Mouse (Mus musculus) heart, postnatal 0 days (tissue): ENCODE results near the gene Bcas3. TPM values are rescaled to one million over a fixed set of nuclear protein-coding genes. Genes with fewer than 3 reads are reported as not detected.
A peak's percentile ranks its signal among the peaks of the same experiment; 100 is the strongest.

Experiments used
- ATAC-seq: fragments of 200-750 bp; cut with Nextera tagmentation; 2 replicates; pipeline ENCODE4 v1.8.0; 2017; ENCODE audit warnings: low read depth, moderate number of reproducible peaks, moderate library complexity; ENCODE audit not compliant: insufficient read depth
- DNase-seq: peaks from one replicate; pipeline ENCODE4 v3.0.0-alpha.2; 2016; ENCODE audit warnings: low spot score
- H3K27ac ChIP-seq: fragments of 300-500 bp; sonication (generic); 2 replicates; pipeline ENCODE4 v1.5.1; 2014; ENCODE audit warnings: low read depth, mild to moderate bottlenecking
- H3K27me3 ChIP-seq: fragments of 300-500 bp; sonication (generic); 2 replicates; pipeline ENCODE4 v1.6.1; 2014; ENCODE audit warnings: low read length, mixed read lengths; ENCODE audit not compliant: control insufficient read depth, insufficient read depth
- H3K36me3 ChIP-seq: fragments of 300-500 bp; sonication (generic); replicated peaks from 2 replicates; pipeline ENCODE4 v1.6.1; 2014; ENCODE audit warnings: low read length, mixed read lengths; ENCODE audit not compliant: control insufficient read depth, insufficient read depth
- H3K4me1 ChIP-seq: fragments of 300-500 bp; sonication (generic); 2 replicates; pipeline ENCODE4 v1.6.1; 2014; ENCODE audit warnings: antibody characterized with exemption; ENCODE audit not compliant: control insufficient read depth, insufficient read depth
- H3K4me2 ChIP-seq: fragments of 300-500 bp; sonication (generic); 2 replicates; pipeline ENCODE4 v1.6.1; 2014; ENCODE audit warnings: low read depth, mild to moderate bottlenecking, low read length, moderate library complexity
- H3K4me3 ChIP-seq: fragments of 300-500 bp; sonication (generic); 2 replicates; pipeline ENCODE4 v1.5.1; 2014; ENCODE audit warnings: low read depth, low read length
- H3K9ac ChIP-seq: fragments of 300-500 bp; sonication (generic); replicated peaks from 2 replicates; pipeline ENCODE4 v1.6.1; 2014; ENCODE audit warnings: low read depth, low read length, mixed read lengths
- H3K9me3 ChIP-seq: fragments of 300-500 bp; sonication (generic); replicated peaks from 2 replicates; pipeline ENCODE4 v1.6.1; 2016; ENCODE audit warnings: low read length; ENCODE audit not compliant: control insufficient read depth
- CTCF ChIP-seq: IDR thresholded peaks from 2 replicates; pipeline ENCODE4 v1.5.1; 2016; ENCODE audit warnings: antibody characterized with exemption, control low read depth, low read depth
- EP300 ChIP-seq: IDR thresholded peaks from 2 replicates; pipeline ENCODE4 v1.6.1; 2016; ENCODE audit warnings: antibody characterized with exemption, low read depth
- WGBS: fragments of 180-500 bp; shearing (Covaris S2); extraction: QIAGEN DNeasy Blood & Tissue Kit; methylation state at CpG from one replicate; pipeline ENCODE4 v1.1.7; 2014; 5-methylcytosine and 5-hydroxymethylcytosine counted together
- polyA plus RNA-seq: library from polyadenylated mRNA; unstranded; fragments of >200 nt; fragmentation: Nextera tagmentation; extraction: Ambion mirVana; gene quantifications from 2 replicates; pipeline ENCODE4 v1.2.1, GENCODE M21; 2015
- total RNA-seq: library from RNA; depleted of rRNA; stranded (reverse); fragments of >200 nt; gene quantifications from 2 replicates; pipeline ENCODE4 v1.2.3, GENCODE M21; 2014; ENCODE audit warnings: low replicate concordance

Bcas3 gene
- total and polyA plus RNA-seq, 2 experiments from 2014 or later: 18.5 to 37.4 TPM

DNA sequence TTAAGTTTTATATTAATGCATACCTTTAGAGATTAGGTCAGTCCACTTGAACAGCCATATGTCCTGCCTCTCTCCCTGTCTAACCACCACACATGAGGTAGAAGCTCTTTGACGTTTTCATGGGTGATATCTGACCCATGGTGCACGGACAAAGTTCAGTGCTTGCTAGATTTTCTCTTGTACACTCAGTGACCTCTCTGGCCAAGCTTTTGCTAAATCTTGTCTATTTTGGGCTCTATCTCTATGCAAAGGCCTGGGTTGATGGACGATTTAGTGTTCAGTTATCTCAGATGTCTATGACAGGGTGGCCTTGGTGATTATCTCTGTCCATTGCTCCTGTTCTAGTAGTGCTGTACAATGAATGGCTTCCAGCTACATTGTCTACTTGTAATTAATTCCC, 260.6 kb downstream of the Bcas3 start:
- Histone ChIP-seq H3K27me3 (no peaks in the 10 kb centered on the region), H3K9me3 (no peaks in the 10 kb centered on the region), H3K4me3 (no peak overlapping the region), H3K9ac (no peak overlapping the region), H3K36me3 (no peaks in the 10 kb centered on the region), H3K27ac (0 out of 2 replicates have a peak overlapping the region, but pooled peaks have one; percentile 7), H3K4me2 (no peak overlapping the region), H3K4me1 (peaks cover 17% of the 10 kb centered on the region; the same call in 1 of the 2 replicates)
- TF ChIP-seq CTCF: no peak
- no peak for TF ChIP-seq EP300
- WGBS: 46% methylated on average over 3 of the region's 3 CpGs
- ATAC-seq (no peak), DNase-seq (no peak)

DNA sequence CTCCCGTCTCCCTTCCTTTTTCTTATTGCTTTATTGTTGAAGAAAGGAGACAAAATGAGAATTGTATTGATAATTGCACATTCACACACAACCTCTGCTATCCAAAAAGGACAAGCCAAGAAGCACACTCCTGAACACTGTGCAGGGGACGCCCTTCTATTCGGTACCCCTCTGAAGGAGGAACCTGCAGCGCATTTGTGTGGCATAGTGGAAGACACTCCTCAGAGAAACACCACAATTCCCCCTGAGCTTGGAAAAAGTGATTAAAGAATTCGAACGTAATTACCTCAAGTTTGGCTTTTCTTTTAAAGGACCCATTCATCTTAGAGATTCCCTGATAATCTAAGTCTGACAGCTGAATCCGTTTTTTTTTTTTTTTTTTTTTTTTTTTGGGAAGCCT, 261.5 kb downstream of the Bcas3 start:
- Histone ChIP-seq H3K27me3 (no peaks in the 10 kb centered on the region), H3K4me3 (no peak overlapping the region), H3K27ac (no peak overlapping the region), H3K9me3 (no peaks in the 10 kb centered on the region), H3K9ac (no peak overlapping the region), H3K4me2 (no peak overlapping the region), H3K36me3 (no peaks in the 10 kb centered on the region), H3K4me1 (peaks cover 17% of the 10 kb centered on the region; the same call in 1 of the 2 replicates)
- no peak for ATAC-seq
- no peak for DNase-seq
- TF ChIP-seq CTCF (no peak), EP300 (no peak)
- 70% methylated on average over 7 of the region's 7 CpGs for whole genome bisulfite sequencing

- DNase-seq: no peak
- TF ChIP-seq EP300 (0 out of 2 replicates have a peak, but pooled peaks have one; percentile 42), CTCF (no peak)
- no peak for ATAC-seq
- peaks cover 17% of the 10 kb centered on the region; the same call in 1 of the 2 replicates for H3K4me1 ChIP-seq
- no peak overlapping the region for H3K4me2 ChIP-seq
- no peak overlapping the region for H3K27ac ChIP-seq
- H3K9me3 ChIP-seq: no peaks in the 10 kb centered on the region
- no peaks in the 10 kb centered on the region for H3K36me3 ChIP-seq
- 32% methylated on average over 7 of the region's 7 CpGs for WGBS
- no peak overlapping the region for H3K9ac ChIP-seq
- no peaks in the 10 kb centered on the region for H3K27me3 ChIP-seq
- H3K4me3 ChIP-seq: no peak overlapping the region
Measured at GRCm38 (mm10) chr11:85615421-85615820, 262.5 kb downstream of the Bcas3 start.

DNA sequence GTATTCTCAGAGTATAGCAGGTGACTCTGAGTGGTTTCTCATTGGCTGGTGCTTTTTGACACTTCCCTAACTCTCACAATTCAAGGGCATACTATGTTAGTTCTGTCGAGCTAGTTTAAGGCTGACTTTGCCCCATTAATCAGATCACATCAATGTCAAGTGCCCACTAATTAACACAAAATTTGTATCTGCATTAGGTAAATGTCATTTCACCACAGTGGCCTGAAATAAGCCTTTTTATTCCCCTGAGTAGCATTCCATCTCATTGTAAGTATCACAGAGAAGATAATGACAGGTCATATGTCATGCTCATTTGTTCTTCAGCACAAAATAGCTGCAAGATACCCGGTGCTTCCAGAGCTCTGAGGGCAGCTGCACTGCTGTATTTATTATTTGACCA, 268.5 kb downstream of the Bcas3 start:
- no peaks in the 10 kb centered on the region for H3K4me1 ChIP-seq
- no peak overlapping the region for H3K4me2 ChIP-seq
- no peaks in the 10 kb centered on the region for H3K27me3 ChIP-seq
- no peaks in the 10 kb centered on the region for H3K36me3 ChIP-seq
- no peaks in the 10 kb centered on the region for H3K9me3 ChIP-seq
- H3K9ac ChIP-seq: no peak overlapping the region
- no peak overlapping the region for H3K4me3 ChIP-seq
- TF ChIP-seq EP300 (no peak), CTCF (no peak)
- no peak overlapping the region for H3K27ac ChIP-seq
- ATAC-seq (no peak), DNase-seq (no peak)
- WGBS: 33% methylated on average over 2 of the region's 2 CpGs

DNA sequence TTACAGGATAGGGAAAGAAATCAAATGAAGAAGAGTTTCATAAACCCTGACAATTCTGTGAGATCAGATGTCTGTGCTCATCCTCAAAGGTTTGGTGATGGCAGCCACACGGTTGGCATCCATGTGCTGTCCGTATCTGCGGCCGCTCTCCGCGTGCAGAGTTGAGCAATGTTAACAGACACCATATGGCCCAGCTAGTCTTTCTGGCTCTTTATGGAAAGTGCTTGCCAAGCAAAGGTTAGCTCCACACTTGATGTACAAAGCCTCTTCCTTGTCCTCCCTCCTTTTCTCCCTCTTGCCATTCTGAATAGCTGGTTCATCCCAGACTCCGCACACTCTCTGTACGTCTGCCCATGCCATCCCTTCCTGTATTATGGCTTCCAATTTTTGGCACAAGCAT, 269.0 kb downstream of the Bcas3 start:
- Histone ChIP-seq H3K4me2 (no peak overlapping the region), H3K4me1 (peaks cover 2% of the 10 kb centered on the region; the same call in 1 of the 2 replicates), H3K4me3 (no peak overlapping the region), H3K27ac (no peak overlapping the region), H3K27me3 (no peaks in the 10 kb centered on the region), H3K9me3 (no peaks in the 10 kb centered on the region), H3K9ac (no peak overlapping the region), H3K36me3 (no peaks in the 10 kb centered on the region)
- ATAC-seq (no peak), DNase-seq (no peak)
- WGBS: 74% methylated on average over 8 of the region's 8 CpGs
- TF ChIP-seq CTCF (no peak), EP300 (no peak)

- TF ChIP-seq CTCF: no peak
- no peak for TF ChIP-seq EP300
- H3K27me3 ChIP-seq: no peaks in the 10 kb centered on the region
- 84% methylated on average over 5 of the region's 5 CpGs for WGBS
- no peak overlapping the region for H3K9ac ChIP-seq
- H3K9me3 ChIP-seq: no peaks in the 10 kb centered on the region
- no peaks in the 10 kb centered on the region for H3K36me3 ChIP-seq
- H3K4me3 ChIP-seq: no peak overlapping the region
- ATAC-seq: no peak
- DNase-seq: no peak
- H3K4me2 ChIP-seq: no peak overlapping the region
- no peak overlapping the region for H3K27ac ChIP-seq
- H3K4me1 ChIP-seq: peaks cover 9% of the 10 kb centered on the region; the same call in 1 of the 2 replicates
Measured at GRCm38 (mm10) chr11:85625206-85625605, 272.2 kb downstream of the Bcas3 start.
